In the genomic region with DNA sequence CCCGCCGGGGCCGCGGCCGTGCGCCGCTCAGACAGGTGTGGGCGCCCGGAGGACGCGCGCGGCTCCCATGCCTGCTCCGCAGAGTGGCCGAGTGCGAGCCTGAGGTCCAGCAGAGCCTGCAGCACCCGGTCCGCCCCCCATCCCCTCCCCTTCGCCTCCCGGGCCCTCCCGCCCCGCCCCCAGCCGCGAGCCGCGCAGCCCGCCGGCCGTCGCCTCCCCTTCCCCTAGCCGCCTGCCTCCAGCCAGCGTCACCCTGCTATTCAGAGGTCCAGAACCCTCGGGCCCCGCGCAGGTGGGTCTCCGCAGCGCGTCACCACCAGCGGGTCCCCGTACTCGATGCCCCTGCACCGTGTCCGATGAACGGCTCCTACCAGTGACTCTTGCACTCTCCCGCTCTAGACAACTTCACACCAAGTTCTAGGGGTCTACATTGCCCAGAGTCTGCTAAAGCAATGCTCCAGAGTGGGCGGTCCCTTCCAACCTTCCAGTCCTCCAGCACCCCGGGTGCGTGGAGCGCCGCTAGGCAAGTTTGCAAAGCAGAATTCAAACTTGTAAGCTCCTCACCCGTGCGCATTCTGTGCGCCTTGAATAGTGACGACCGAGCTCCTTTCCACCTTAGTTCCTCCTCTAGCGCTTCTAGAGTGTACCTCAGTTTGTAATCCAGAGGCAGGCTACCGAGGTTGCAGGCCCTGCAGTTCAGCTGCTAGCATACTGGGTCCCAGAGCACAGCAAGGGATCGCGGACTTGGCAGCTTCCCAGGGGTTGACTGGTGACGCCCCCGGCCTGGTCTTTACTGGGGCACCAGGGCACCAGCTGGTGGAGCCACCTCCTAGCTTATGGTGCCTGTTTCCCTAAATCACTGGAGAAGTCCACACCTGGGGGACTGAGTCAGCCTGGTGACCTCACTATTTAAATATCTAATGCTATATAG, we compare ENCODE assay signal across 9 mouse cellular contexts. TPM values are rescaled to one million over a fixed set of nuclear protein-coding genes. Genes with fewer than 3 reads are reported as not detected.
DNase-seq lines count a peak whose midpoint lies in the region; ATAC-seq and TF ChIP-seq lines count a peak whose summit lies in the region.
"Had no signal": no experiment of that assay in that cellular context is flagged by ENCODE, and none has a peak within 500 bp of the region (broad histone marks: within the 10 kb centered on the region; RNA-seq: fewer than 3 reads in every experiment).

No protein-coding gene starts in this region.

- H3K36me3 ChIP-seq in embryonic facial prominence, embryonic 10.5 days (replicated peaks), result no peaks in the 10 kb centered on the region
- no peaks in the 10 kb centered on the region for H3K36me3 ChIP-seq in liver, embryonic 14.5 days (replicated peaks; ENCODE audit: control insufficient read depth, insufficient read depth, low read depth)
- no peaks in the 10 kb centered on the region for H3K36me3 ChIP-seq in neural tube, embryonic 13.5 days
- H3K36me3 ChIP-seq: G1E had no signal

- H3K4me2 ChIP-seq in liver, embryonic 14.5 days (ENCODE audit: low read depth), result peak overlapping the region; percentile 43
- peak overlapping the region; percentile 97 for H3K4me2 ChIP-seq in neural tube, embryonic 13.5 days

- TF ChIP-seq CTCF in liver, embryonic 14.5 days (IDR thresholded peaks at IDR 0.05; ENCODE audit: low read depth), result 0 out of 2 replicates have a peak, but pooled peaks have one; percentile 6

- peak; percentile 20 to 86 for DNase-seq in left cerebral cortex, postnatal 10 days (ENCODE audit: extremely low spot score in 1 of 2, low spot score in 2 of 2)
- DNase-seq in left cerebral cortex, adult 11 months (ENCODE audit: low spot score), result no peak
- DNase-seq in embryonic facial prominence, embryonic 10.5 days (ENCODE audit: low spot score), result peak; percentile 87
- peak; percentile 73 to 78 for DNase-seq in heart, adult 18-20 months
- peak; percentile 80 for DNase-seq in kidney, adult 11 months
- DNase-seq in liver, embryonic 14.5 days (ENCODE audit: low read depth in 3 of 3, low spot score in 3 of 3), result no peak
- peak; percentile 65 for DNase-seq in urinary bladder, postnatal 25 days (ENCODE audit: low spot score)

- intact Hi-C loops in left cerebral cortex, postnatal 10 days (cut with DNase I), result no loop called here

- TF ChIP-seq EP300 in liver, embryonic 14.5 days (IDR thresholded peaks at IDR 0.05; ENCODE audit: low read depth), result no peak

- peak overlapping the region; percentile 89 for H3K27ac ChIP-seq in embryonic facial prominence, embryonic 10.5 days (replicated peaks)
- H3K27ac ChIP-seq in liver, embryonic 14.5 days, result no peak overlapping the region
- H3K27ac ChIP-seq in neural tube, embryonic 13.5 days (replicated peaks), result peak overlapping the region; percentile 38; the same call in 1 of the 2 replicates

- WGBS in embryonic facial prominence, embryonic 10.5 days, result under 1% methylated on average over 59 of the region's 61 CpGs
- WGBS in liver, embryonic 14.5 days (ENCODE audit: insufficient replicate concordance), result 2% methylated on average over 57 of the region's 61 CpGs
- under 1% methylated on average over 61 of the region's 61 CpGs for WGBS in neural tube, embryonic 13.5 days

- H3K9me3 ChIP-seq in embryonic facial prominence, embryonic 10.5 days, result 0 out of 2 replicates have a peak, but pooled peaks cover 4% of the 10 kb centered on the region
- H3K9me3 ChIP-seq in liver, embryonic 14.5 days (ENCODE audit: control insufficient read depth, low read length), result no peaks in the 10 kb centered on the region
- H3K9me3 ChIP-seq in neural tube, embryonic 13.5 days, result no peaks in the 10 kb centered on the region
- H3K9me3 ChIP-seq: G1E had no signal

- peaks cover 53% of the 10 kb centered on the region for H3K4me1 ChIP-seq in embryonic facial prominence, embryonic 10.5 days
- no peaks in the 10 kb centered on the region for H3K4me1 ChIP-seq in liver, embryonic 14.5 days (replicated peaks; ENCODE audit: control insufficient read depth in 2 of 2, insufficient read depth in 2 of 2, low read length in 1 of 2)
- peaks cover 19% of the 10 kb centered on the region for H3K4me1 ChIP-seq in neural tube, embryonic 13.5 days (replicated peaks)

- ATAC-seq in liver, embryonic 14.5 days (ENCODE audit: insufficient read depth), result peak; percentile 35; the same call in 1 of the 2 replicates
- ATAC-seq in neural tube, embryonic 13.5 days (ENCODE audit: low read depth), result peak; percentile 88

- peak overlapping the region; percentile 81 for H3K4me3 ChIP-seq in embryonic facial prominence, embryonic 10.5 days
- H3K4me3 ChIP-seq in liver, embryonic 14.5 days (ENCODE audit: insufficient read depth in 1 of 2, low read depth in 2 of 2, low read length in 2 of 2), result peak overlapping the region; percentile 36 to 47
- peak overlapping the region; percentile 70 for H3K4me3 ChIP-seq in neural tube, embryonic 13.5 days

- H3K27me3 ChIP-seq in embryonic facial prominence, embryonic 10.5 days (replicated peaks; ENCODE audit: low read depth, poor library complexity, severe bottlenecking), result peaks cover 16% of the 10 kb centered on the region; the same call in 1 of the 2 replicates
- H3K27me3 ChIP-seq in liver, embryonic 14.5 days (ENCODE audit: control insufficient read depth, insufficient read depth, low read length), result peaks cover 26% of the 10 kb centered on the region
- H3K27me3 ChIP-seq in neural tube, embryonic 13.5 days, result peaks cover 26% of the 10 kb centered on the region

- no peak overlapping the region for H3K9ac ChIP-seq in liver, embryonic 14.5 days (replicated peaks)
- H3K9ac ChIP-seq in neural tube, embryonic 13.5 days, result peak overlapping the region; percentile 73

RNA-seq across cellular contexts. Expression of a gene that starts 9.3 kb away (rescaled TPM):
- 1 to 10 TPM; 4.9 to 5.1 TPM for total RNA-seq in left cerebral cortex, postnatal 10 days (2021)
- polyA plus RNA-seq in embryonic facial prominence, embryonic 10.5 days (2016; fragmentation: Nextera tagmentation; extraction: Ambion mirVana), result 33.1 and 33.4 TPM in 2 replicates
- 10 to 100 TPM; 20.3 to 23.0 TPM for total RNA-seq in heart, adult 18-20 months (2021)
- 1.3 and 2.4 TPM in 2 replicates for polyA plus RNA-seq in liver, embryonic 14.5 days (2012; rRNA removed)
- 3.2 and 4.2 TPM in 2 replicates for polyA plus RNA-seq in liver, embryonic 14.5 days (2014; fragmentation: Nextera tagmentation; extraction: Ambion mirVana)
- 16.4 and 17.0 TPM in 2 replicates for polyA plus RNA-seq in neural tube, embryonic 13.5 days (2015; fragmentation: Nextera tagmentation; extraction: Ambion mirVana)
- polyA plus RNA-seq: G1E had no signal

Comparison
In these comparisons a context has a peak if more than half of its experiments do, and no peak if none do; other contexts are left out.
1. DNase-seq: peak in left cerebral cortex, postnatal 10 days (2 of 2), embryonic facial prominence, embryonic 10.5 days (single experiment), heart, adult 18-20 months (2 of 2), kidney, adult 11 months (single experiment) and urinary bladder, postnatal 25 days (single experiment); none in left cerebral cortex, adult 11 months (single experiment) and liver, embryonic 14.5 days (0 of 3).
2. Peak in every context shown above with its lines, with median percentiles within 50 percentile points of each other: H3K4me3 ChIP-seq.